Mouse (Mus musculus): Measurements from ENCODE around the gene Cfdp1.

Cfdp1 gene

DNA sequence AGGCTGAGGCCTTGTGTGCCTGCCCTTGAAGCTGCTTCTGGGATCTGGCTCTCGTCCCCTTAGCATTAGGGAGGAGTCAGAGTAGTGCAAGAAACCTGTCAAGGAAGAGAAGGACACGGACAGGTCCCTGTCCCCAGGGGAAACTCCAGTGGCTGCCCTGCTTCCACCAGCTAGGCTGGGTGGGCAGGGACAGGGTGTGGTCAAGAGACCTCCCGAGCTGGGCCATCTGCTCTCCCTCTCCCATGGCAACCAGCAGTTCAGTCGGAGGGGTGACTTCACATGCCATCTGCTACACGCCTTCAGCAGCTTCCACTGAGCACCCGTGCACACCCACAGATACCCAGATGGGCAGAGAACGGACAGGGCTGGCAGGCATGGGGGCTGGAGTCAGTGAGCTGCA is 117.8 kb downstream of the Cfdp1 start:
- DNase-seq, result peak in 1 of 2 experiments; percentile 42

DNA sequence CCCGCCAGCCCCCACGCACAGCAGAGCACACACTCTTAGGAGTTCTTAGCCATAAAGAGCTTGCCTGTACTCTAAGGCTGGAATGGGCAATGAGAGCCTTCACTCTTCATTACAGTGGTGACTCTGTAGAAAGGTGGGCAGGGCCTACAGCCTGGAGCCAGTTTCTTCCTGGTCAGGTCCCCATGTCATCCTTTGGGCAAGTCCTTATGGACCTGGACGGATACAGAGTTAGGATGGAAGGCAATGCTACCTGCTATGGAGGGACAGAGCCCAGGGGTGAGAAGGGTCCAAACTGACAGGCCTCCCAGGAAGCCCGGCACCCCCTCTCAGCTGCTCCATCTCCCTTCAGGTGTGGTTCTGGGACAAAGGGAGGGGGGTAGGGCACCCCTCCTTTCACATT is 118.3 kb downstream of the Cfdp1 start:
- peak in 1 of 2 experiments; percentile 19 for DNase-seq

DNA sequence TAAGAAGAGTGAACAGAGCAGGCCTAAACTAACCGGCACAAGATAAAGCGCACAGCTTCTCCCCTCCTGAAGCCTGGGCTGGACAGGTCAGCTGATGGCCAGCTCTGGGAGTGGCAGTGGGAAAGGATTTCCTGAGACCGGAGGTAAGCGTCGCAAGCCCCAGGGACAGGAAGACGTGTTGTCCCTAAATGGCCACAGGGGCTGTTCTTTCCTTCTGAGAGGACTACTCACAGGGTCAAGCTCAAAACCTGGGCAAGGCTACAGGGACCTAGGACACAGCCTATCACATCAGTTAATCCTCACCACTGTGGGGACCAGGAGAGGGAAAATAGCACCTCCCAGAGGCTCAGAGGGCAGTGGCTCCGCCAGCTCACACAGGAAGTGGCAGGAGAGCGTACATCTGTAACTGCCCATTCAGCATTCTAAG is 118.7 kb downstream of the Cfdp1 start:
- DNase-seq, result peak; percentile 65 to 74

DNA sequence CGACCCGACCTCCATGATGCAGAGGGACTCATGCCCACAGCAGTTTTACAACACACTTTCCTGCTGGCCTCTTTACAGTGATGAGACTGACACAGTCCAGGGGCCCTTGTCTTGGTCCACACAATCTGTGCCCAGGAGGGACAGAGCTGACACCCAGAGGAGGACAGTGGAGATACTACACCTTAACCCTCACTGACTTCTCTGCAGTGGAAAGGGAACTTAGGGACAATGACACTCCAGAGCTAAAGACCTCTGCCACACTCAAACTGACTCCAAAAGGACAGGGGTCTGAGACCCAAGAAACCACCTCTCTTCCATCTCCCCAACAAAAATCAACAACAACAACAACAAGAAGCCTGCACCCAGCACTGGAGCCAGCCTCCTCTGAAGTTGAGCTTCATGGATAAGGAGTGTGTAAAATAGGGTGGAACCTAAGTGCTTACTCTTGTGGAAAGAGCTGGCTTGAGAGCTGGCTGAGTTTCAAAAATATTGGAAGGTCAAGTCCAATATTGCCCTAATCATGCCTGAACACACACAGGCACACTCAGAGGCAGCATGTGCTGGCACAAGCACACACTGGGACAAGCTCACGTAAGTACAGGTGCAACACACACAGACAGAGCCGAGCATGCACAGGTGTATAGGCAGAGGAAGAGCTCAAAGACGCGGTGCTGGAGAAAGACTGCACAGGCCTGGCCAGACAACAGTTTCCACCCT is 119.7 kb downstream of the Cfdp1 start:
- DNase-seq, result peak in 1 of 2 experiments; percentile 32

DNA sequence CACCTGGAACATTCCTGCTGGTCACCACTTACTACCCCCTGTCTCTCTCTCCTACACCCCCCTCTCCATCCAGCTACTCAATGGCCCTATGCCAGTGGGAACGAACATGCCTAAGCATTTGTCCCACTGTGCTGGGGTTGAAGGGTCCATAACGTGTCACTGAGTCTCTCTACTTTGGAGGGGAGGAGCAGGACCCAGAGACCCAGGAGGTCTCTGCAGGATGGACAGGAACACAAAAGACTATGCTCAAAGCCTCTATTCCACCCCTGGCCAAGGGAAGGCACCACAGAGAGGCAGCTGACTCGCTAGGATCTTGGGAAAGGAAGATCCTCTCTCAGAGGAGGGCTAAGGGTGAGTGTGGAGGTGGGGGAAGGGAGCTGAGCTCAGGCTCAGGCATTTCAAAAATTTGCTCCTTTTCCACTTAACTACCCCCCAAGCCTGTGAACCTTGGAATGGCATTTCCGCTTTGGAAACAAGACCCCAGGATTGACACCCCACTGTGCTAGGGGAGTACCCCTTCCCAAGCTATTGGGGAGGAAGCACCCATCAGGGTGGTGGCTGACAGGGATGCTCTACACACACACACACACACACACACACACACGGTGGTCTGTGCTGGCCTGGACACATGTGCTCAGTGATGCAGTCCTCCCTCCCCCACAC is 120.4 kb downstream of the Cfdp1 start:
- DNase-seq, result peak in 1 of 2 experiments; percentile 49

DNA sequence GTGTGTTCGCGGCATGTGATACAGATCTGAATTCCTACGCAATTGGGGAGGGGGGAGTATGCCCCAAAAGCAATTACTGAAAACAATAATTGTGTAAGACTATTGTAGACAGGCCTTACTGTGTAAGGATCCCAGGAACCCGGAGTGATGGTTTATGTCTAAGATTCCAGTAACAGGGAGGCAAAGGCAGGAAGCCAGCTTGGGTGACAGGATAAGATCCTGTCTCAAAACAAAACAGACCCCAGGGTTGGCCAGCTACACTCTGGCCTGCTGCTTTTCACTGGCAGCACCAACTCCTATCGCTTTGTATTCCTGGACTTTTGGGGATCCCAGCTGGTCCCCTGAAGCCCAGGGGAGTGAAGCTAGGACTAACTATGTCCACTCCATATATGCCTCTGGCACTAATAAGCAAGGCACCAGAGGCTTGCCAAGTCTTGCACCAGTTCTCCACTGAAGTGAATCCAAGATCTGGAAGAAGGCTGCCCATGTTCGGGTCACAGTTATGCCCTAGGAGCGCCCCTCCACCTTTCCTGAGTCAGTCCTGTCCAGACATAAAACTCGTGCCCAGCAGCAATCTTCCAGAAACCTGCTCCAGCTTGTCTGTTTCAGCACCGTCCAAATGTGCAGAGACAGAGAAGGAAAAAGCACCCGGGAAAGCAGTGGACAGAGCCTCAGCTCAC is 121.5 kb downstream of the Cfdp1 start:
- DNase-seq, result peak; percentile 55 to 62

DNA sequence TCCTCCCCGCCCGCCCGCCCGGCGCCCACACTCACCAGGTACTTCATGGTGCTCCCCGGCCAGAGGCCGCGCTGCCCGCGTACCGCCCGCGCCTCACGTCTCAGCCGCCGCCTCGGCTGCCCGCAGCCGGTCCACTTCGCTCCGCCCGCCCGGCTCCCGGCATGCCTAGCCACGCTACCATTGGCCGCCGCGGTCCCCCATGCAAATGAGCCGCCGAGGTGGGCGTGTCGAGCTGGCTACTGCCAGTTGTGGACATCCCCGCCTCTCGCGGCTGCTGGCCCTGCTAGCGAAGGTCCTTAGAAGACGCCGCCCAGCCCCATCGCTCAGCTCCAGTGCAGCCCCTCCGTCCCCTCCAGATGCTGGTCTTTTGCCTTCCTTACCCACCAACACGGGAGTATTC is 122.1 kb downstream of the Cfdp1 start:
- peak; percentile 97 to 98 for DNase-seq

DNA sequence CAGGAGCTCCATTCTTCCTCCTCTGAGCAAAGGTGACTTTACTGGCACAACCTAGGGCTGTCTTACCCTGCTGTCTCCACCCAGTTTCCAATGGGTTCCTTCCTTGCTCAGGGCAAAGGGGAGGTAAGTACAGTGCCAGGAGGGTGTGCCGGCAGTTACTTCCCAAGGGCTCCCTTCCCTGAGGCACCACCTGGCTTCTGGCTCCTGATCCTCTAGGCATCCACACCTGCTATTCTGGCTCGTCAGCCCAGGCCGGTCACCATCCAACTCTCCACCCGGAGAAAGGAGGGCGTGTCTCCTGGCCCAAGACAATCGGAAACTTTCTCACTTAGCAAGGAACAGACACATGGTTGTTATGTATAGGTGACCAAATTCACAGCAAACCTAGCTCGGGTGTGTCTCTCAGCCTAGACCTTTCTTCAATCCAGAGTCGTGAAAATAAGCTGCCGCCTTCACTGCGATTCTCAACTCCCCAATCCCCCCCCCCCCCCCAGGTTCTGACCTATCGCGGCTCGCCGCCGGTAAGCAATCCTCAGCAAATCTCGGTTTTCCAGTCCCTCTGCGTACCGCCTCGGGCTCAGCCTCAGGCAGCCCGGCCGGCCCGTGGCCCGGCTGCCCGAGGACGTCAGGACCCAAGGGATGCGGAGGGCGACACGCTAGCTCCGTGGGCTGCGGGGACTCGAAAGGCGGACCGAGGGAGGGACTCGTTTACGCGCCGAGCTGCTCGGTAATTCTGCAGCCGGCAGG is 122.7 kb downstream of the Cfdp1 start:
- DNase-seq, result peak; percentile 42 to 57

DNA sequence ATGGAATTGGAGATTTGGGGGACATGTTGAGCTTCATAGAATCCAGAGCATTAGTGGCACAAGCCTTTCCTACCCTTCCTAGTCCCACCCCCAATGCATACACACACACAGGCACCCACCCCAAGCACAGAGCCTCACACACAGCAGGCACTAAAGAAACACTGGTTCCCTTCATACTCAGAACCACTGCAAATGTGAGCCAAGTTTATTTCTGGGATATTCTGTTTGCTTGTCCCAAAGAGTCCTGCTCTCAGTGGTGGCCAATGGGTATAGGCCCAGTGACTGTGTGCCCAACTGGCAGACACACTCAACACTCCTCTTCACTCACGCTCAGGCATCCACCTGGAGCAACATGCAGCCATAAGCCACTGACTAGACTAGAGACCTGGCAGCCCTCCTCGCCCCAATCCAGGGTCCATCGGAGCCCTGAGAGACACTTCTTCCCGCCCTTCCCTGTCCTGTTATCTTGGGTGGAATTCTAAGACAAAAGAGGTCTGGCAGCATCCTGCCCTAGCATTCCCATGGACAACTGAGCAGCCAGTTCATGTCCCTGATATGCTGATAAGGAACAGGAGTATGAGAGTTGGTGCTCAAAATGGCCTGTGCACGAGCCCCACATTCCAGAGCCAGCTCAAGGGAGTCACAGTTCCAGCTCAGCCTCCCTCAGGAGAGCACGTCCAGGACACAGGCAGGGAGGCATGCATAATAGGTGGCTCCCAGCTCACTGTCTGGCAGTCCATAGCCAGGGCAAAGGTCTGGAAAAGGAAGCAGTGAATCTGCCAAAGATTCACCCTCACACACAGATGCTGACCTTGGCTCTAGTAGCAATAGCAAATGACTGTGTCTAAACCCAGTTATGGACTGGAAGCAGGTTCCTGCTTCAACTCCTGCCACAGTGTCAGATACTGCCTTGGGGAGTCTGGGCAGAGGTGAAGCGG is 124.6 kb downstream of the Cfdp1 start:
- DNase-seq, result peak in 1 of 2 experiments; percentile 28

DNA sequence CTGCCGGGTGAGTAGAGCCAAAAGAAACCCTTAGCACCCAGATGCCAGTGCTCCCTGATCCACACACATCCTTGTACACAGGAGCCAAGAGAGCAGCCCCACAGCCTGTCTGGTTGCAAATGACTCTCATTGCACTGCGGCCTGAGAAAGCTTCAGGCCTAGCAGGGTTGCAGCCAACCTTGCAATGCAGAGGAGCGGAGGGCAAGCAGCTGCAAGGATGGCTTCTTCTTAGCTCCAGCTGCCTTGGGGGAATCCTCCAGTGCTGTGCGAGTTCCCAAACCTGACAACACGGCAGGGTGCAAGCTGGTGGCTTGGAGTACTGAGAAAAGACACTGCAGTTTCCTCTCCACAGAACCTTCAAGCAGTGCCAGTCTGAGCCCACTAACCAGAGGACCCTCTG is 125.6 kb downstream of the Cfdp1 start:
- DNase-seq, result no peak

DNA sequence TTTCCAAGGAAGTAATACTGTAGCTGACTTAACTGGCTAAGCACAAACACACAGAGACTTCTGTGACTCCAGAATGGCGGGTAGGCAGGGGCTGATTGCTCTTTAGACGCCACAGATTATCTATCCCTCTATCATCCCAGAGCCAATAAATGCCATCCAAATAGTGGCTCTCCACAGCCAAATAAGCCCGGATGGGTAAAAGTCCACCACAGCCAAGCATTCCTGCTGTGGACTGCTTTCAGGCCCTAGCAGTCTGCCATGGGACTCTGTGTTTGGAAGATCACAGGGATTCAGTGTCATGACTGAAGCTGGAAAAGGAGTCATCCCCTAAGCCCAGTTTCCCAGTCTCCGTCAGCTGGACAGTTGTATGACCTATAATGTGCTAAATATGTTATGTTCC is 126.5 kb downstream of the Cfdp1 start:
- no peak for DNase-seq

DNA sequence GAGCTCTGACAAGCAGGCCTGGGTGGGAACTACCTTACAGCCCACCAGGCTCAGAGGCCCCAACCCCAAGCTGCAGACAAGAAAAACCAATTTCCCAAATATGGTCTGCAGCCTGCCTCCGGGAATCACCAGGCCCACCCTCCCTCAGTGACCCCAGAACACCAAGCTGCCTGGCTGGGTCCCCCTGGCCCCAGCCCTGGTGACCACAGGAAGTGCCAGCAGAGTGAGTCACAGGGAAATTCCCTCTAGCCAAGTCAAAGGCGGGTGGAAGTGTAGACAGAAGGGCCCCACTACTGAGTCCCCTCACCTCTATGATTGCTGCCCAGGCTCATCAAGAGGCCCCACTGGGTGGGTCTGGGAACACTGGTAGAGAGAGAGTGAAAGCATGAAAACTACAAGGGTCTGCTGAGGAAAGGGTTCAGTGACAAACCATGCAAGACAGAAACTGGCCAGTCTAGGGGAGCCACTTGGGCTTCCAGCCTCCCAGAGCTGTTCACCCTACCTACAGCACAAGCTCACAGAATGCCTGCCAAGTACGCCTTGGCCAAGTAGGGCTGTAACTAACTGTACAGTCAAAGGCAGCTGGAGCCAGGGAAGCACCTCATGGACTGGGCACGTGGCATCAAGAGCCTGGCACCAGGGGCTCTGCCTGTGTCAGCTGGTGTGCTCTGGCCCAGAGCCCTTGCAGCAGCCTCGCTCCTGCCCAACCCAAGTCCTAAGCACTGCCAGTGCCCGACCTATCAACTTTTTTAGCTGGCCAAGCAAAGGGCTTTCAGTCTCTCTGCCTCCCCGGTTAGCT is 127.8 kb downstream of the Cfdp1 start:
- peak; percentile 69 to 86 for DNase-seq

DNA sequence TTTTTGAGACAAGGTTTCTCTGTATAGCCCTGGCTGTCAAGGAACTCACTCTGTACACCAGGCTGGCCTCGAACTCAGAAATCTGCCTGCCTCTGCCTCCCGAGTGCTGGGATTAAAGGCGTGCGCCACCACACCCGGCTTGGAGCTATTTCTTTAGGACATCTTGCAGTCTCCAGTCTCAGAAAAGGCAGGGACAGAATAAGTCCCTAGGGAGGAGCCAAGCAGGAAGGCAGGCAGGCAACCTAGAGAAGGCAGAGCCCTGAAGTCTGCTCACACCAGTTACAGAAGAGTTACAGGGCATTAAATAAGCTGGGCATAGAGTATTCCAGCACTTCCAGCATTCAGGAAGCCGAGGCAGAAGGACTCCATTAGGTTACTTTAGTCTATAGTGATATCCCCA is 128.8 kb downstream of the Cfdp1 start:
- DNase-seq, result no peak

DNA sequence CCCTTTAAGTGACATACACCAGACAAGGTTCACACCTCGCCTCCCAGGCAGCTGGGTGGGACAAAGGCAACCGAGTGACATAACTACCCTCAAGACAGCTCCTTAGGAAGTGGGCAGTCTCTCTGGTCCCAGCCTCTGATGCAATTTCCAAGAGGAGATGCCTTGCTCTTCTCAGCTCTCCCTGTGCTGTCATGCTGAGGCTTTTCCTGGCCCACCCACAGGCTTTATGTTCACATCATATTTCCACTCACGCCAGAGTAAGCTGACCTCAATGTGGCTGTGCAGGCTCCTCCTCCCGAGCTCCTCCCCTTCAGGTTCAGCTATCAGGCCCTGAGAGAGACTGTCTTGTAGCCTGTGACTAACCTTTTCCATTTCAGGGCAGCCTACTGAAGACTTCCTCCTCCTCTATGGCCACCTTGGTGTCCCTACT is 134.0 kb downstream of the Cfdp1 start:
- peak; percentile 42 to 65 for DNase-seq

DNA sequence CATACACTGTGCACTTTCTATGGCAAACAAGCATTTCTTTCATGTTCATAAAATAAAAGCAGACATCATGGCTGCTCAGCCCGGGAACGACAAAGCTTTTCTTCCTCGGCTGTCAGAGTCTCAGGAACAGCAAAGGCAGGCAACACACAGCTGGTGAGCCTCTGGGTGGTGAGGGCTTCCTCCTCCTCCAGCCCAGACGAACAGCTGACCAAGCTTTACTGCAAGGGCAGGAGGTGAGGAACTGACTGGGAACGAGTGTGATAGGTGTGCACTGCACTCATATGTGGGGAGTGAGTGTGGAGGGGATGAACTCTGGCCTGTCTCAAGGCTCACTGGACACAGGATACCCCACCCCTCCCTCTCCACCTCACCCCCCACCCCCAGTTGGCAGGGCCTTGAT is 135.2 kb downstream of the Cfdp1 start:
- DNase-seq, result peak in 1 of 2 experiments; percentile 21

Data from lung, postnatal 4 days (tissue).